Mouse (Mus musculus) kidney, adult 18-20 months (tissue): ENCODE data around the gene Lat2.
A peak's percentile ranks its signal among the peaks of the same experiment; 100 is the strongest.
"Not testable (repeated sequence)": the region's sequence is repeated elsewhere in the genome, so short reads cannot be mapped to it uniquely, and the experiment has no call there.

Experiments used
- DNase-seq: peaks from one replicate; pipeline ENCODE4 v3.0.0; 2021

Lat2 gene

GRCm38 (mm10) chr5:134614802-134615201 lies at the start of gene Lat2:
Lat2 (minus strand) TSS chr5:134615025.
- DNase-seq: no peak

- DNase-seq: no peak
These were observed 41.9 kb upstream of the Lat2 start for GRCm38 (mm10) chr5:134656708-134657107.

GRCm38 (mm10) chr5:134652015-134652414 lies 37.2 kb upstream of the Lat2 start:
- DNase-seq: no peak

- DNase-seq: peak; percentile 68
These were observed 36.1 kb upstream of the Lat2 start for GRCm38 (mm10) chr5:134650926-134651325.

- DNase-seq: not testable (repeated sequence)
These were observed 34.2 kb upstream of the Lat2 start for GRCm38 (mm10) chr5:134648976-134649375.

GRCm38 (mm10) chr5:134647394-134647793 lies 32.6 kb upstream of the Lat2 start:
- no peak for DNase-seq

- no peak for DNase-seq
These were observed 31.6 kb upstream of the Lat2 start for GRCm38 (mm10) chr5:134646461-134646860.

- no peak for DNase-seq
These were observed 29.9 kb upstream of the Lat2 start for GRCm38 (mm10) chr5:134644643-134645118.

- no peak for DNase-seq
These were observed 29.3 kb upstream of the Lat2 start for GRCm38 (mm10) chr5:134644121-134644520.

- DNase-seq: no peak
These were observed 25.5 kb upstream of the Lat2 start for GRCm38 (mm10) chr5:134640371-134640770.

GRCm38 (mm10) chr5:134639269-134639682 lies 24.5 kb upstream of the Lat2 start, which contains the start of gene Eif4h:
Eif4h (minus strand) TSS chr5:134639490.
- DNase-seq: peak; percentile 97

GRCm38 (mm10) chr5:134638461-134639268 lies 23.8 kb upstream of the Lat2 start:
- DNase-seq: no peak

GRCm38 (mm10) chr5:134637820-134638367 lies 23.1 kb upstream of the Lat2 start:
- DNase-seq: no peak

- DNase-seq: no peak
These were observed 18.0 kb upstream of the Lat2 start for GRCm38 (mm10) chr5:134632841-134633240.

GRCm38 (mm10) chr5:134630835-134631234 lies 16.0 kb upstream of the Lat2 start:
- DNase-seq: no peak

GRCm38 (mm10) chr5:134629508-134629907 lies 14.7 kb upstream of the Lat2 start:
- DNase-seq: no peak

- no peak for DNase-seq
These were observed 7.2 kb upstream of the Lat2 start for GRCm38 (mm10) chr5:134622069-134622468.

- DNase-seq: no peak
These were observed 6.3 kb upstream of the Lat2 start for GRCm38 (mm10) chr5:134621099-134621640.

GRCm38 (mm10) chr5:134620457-134620856 lies 5.6 kb upstream of the Lat2 start:
- no peak for DNase-seq

GRCm38 (mm10) chr5:134617071-134617470 lies 2.2 kb upstream of the Lat2 start:
- DNase-seq: peak; percentile 78

GRCm38 (mm10) chr5:134615780-134616179 lies 955 bp upstream of the Lat2 start:
- DNase-seq: no peak

- DNase-seq: no peak
These were observed 555 bp upstream of the Lat2 start for GRCm38 (mm10) chr5:134615380-134615779.

- DNase-seq: no peak
These were observed 529 bp downstream of the Lat2 start for GRCm38 (mm10) chr5:134614296-134614695.

GRCm38 (mm10) chr5:134613727-134614126 lies 1.1 kb downstream of the Lat2 start:
- DNase-seq: no peak
